Mouse (Mus musculus) forebrain, embryonic 16.5 days (tissue): ENCODE results near the gene Slc5a6. TPM values are rescaled to one million over a fixed set of nuclear protein-coding genes. Genes with fewer than 3 reads are reported as not detected.
"Not testable (repeated sequence)": the region's sequence is repeated elsewhere in the genome, so short reads cannot be mapped to it uniquely, and the experiment has no call there.

Experiments used
- ATAC-seq: fragments of 200-750 bp; cut with Nextera tagmentation; 2 replicates; pipeline ENCODE4 v1.8.0; 2017; ENCODE audit warnings: mild to moderate bottlenecking, moderate library complexity
- H3K27ac ChIP-seq: fragments of 300-500 bp; sonication (generic); 2 replicates; pipeline ENCODE4 v1.5.1; 2014; ENCODE audit warnings: low read length, control low read depth
- H3K27me3 ChIP-seq: fragments of 300-500 bp; sonication (generic); replicated peaks from 2 replicates; pipeline ENCODE4 v1.6.1; 2014; ENCODE audit warnings: low read length; ENCODE audit not compliant: control insufficient read depth, insufficient read depth
- H3K36me3 ChIP-seq: fragments of 300-500 bp; sonication (generic); 2 replicates; pipeline ENCODE4 v1.6.1; 2014; ENCODE audit not compliant: control insufficient read depth, insufficient read depth
- H3K4me1 ChIP-seq: fragments of 300-500 bp; sonication (generic); replicated peaks from 2 replicates; pipeline ENCODE4 v1.6.1; 2014; ENCODE audit warnings: low read length; ENCODE audit not compliant: control insufficient read depth, insufficient read depth
- H3K4me2 ChIP-seq: fragments of 300-500 bp; sonication (generic); 2 replicates; pipeline ENCODE4 v1.6.1; 2014; ENCODE audit warnings: mild to moderate bottlenecking, low read length, control low read depth
- H3K4me3 ChIP-seq: fragments of 300-500 bp; sonication (generic); replicated peaks from 2 replicates; pipeline ENCODE4 v1.5.1; 2014; ENCODE audit warnings: mild to moderate bottlenecking, low read length, control low read depth
- H3K9ac ChIP-seq: fragments of 300-500 bp; sonication (generic); replicated peaks from 2 replicates; pipeline ENCODE4 v1.6.1; 2014; ENCODE audit warnings: low read depth, low read length, control low read depth
- H3K9me3 ChIP-seq: fragments of 300-500 bp; sonication (generic); 2 replicates; pipeline ENCODE4 v1.6.1; 2016; ENCODE audit warnings: low read length; ENCODE audit not compliant: control insufficient read depth
- WGBS: fragments of 180-500 bp; shearing (Covaris S2); extraction: QIAGEN DNeasy Blood & Tissue Kit; methylation state at CpG from one replicate; pipeline ENCODE4 v1.1.7; 2014; 5-methylcytosine and 5-hydroxymethylcytosine counted together
- polyA plus RNA-seq: library from polyadenylated mRNA; unstranded; fragments of >200 nt; fragmentation: Nextera tagmentation; extraction: Ambion mirVana; gene quantifications from 2 replicates; pipeline ENCODE4 v1.2.1, GENCODE M21; 2015

Slc5a6 gene
- polyA plus RNA-seq, 1 experiment from 2014 or later: 18.2 TPM

DNA sequence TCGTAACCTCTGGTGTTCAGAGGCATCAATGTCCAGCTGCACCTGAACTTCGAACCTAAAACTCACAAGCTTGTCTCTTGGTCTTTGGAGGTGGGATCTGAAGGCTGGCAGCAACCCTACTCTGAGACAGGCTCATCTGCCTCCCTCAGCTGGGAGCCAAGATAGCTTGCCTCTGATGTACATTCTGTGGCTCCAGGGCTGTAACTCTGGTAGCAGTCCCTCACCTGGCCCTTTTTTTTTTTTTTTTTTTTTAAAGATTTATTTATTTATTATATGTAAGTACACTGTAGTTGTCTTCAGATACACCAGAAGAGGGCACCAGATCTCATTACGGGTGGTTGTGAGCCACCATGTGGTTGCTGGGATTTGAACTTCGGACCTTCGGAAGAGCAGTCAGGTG is 26.9 kb downstream of the Slc5a6 start:
- H3K36me3 ChIP-seq, H3K4me3 ChIP-seq, H3K27me3 ChIP-seq, H3K27ac ChIP-seq, H3K9me3 ChIP-seq, H3K4me2 ChIP-seq, ATAC-seq, H3K9ac ChIP-seq, H3K4me1 ChIP-seq: not testable (repeated sequence)
- WGBS: 90% methylated on average over 5 of the region's 5 CpGs

- 79% methylated on average over 2 of the region's 2 CpGs for WGBS
- ATAC-seq: no peak
These were observed 32.8 kb downstream of the Slc5a6 start for GRCm38 (mm10) chr5:31015913-31016312.

GRCm38 (mm10) chr5:31012737-31013136 is 36.0 kb downstream of the Slc5a6 start:
- Histone ChIP-seq H3K27ac (no peak overlapping the region), H3K4me2 (no peak overlapping the region), H3K4me3 (no peak overlapping the region), H3K4me1 (no peaks in the 10 kb centered on the region), H3K9ac (no peak overlapping the region), H3K9me3 (no peaks in the 10 kb centered on the region), H3K36me3 (no peaks in the 10 kb centered on the region), H3K27me3 (no peaks in the 10 kb centered on the region)
- WGBS: 77% methylated on average over 3 of the region's 3 CpGs
- no peak for ATAC-seq

More at GRCm38 (mm10) chr5:31015913-31016312, 32.8 kb downstream of the Slc5a6 start:
- Histone ChIP-seq H3K9me3 (no peaks in the 10 kb centered on the region), H3K4me1 (no peaks in the 10 kb centered on the region), H3K4me2 (no peak overlapping the region), H3K36me3 (no peaks in the 10 kb centered on the region), H3K4me3 (no peak overlapping the region), H3K27me3 (no peaks in the 10 kb centered on the region), H3K27ac (no peak overlapping the region), H3K9ac (no peak overlapping the region)

GRCm38 (mm10) chr5:31004184-31004583 is 44.5 kb downstream of the Slc5a6 start:
- Histone ChIP-seq H3K9ac (no peak overlapping the region), H3K27ac (no peak overlapping the region), H3K4me1 (no peaks in the 10 kb centered on the region), H3K4me2 (no peak overlapping the region), H3K9me3 (no peaks in the 10 kb centered on the region), H3K27me3 (no peaks in the 10 kb centered on the region), H3K36me3 (no peaks in the 10 kb centered on the region), H3K4me3 (no peak overlapping the region)
- WGBS: 3% methylated on average over 5 of the region's 5 CpGs
- ATAC-seq: peak; percentile 74

DNA sequence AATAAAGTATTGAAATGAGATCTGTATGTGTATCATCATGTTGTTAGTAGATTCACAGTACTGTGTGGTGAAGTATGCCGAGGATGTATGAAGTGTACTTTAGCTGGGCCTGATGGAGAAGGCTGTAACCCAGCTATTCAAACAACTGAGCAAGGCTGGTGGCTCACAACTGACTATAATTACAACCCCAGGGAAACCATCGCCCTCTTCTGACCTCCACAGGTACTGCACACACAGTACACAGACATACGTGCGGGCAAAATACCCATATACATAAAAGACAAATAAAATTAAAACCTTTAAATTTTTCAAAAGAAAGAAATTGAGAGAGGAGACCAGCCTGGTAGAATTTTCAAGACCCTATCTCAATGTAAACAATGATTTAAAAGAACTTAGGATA is 47.2 kb downstream of the Slc5a6 start:
- ATAC-seq: no peak
- H3K9me3 ChIP-seq: no peaks in the 10 kb centered on the region
- WGBS: 80% methylated on average over 4 of the region's 4 CpGs
- H3K36me3 ChIP-seq: no peaks in the 10 kb centered on the region
- H3K4me2 ChIP-seq: no peak overlapping the region
- no peak overlapping the region for H3K4me3 ChIP-seq
- no peaks in the 10 kb centered on the region for H3K4me1 ChIP-seq
- H3K27ac ChIP-seq: no peak overlapping the region
- no peak overlapping the region for H3K9ac ChIP-seq
- no peaks in the 10 kb centered on the region for H3K27me3 ChIP-seq

- H3K4me3 ChIP-seq: no peak overlapping the region
- ATAC-seq: no peak
- H3K4me1 ChIP-seq: no peaks in the 10 kb centered on the region
- H3K36me3 ChIP-seq: no peaks in the 10 kb centered on the region
- H3K27me3 ChIP-seq: no peaks in the 10 kb centered on the region
- H3K9me3 ChIP-seq: no peaks in the 10 kb centered on the region
- H3K27ac ChIP-seq: no peak overlapping the region
- H3K4me2 ChIP-seq: no peak overlapping the region
- 85% methylated on average over 2 of the region's 2 CpGs for WGBS
- no peak overlapping the region for H3K9ac ChIP-seq
These were observed 47.7 kb downstream of the Slc5a6 start for GRCm38 (mm10) chr5:31000993-31001392.

DNA sequence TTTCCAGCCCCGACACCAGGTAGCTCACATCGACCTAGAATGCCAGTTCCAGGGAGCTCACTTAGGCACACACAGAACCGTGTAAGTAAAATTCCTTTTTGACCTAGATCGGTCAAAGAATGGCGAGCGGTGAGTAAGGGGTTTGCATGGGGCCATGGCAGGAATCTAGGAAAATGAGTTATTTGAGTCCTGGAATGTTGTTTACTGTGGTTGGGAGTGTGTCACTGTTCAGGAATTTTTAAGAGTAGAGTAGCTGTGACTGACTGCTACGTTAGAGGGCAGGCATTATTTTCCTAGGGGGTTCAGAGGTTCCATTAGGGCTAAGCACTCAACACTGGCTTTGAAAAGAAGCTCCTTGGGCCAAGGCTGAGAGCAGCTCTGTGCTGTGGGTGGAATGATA is 48.6 kb downstream of the Slc5a6 start:
- WGBS: 75% methylated on average over 7 of the region's 7 CpGs
- H3K36me3 ChIP-seq: no peaks in the 10 kb centered on the region
- H3K9me3 ChIP-seq: no peaks in the 10 kb centered on the region
- no peak overlapping the region for H3K4me2 ChIP-seq
- no peaks in the 10 kb centered on the region for H3K27me3 ChIP-seq
- no peaks in the 10 kb centered on the region for H3K4me1 ChIP-seq
- no peak overlapping the region for H3K4me3 ChIP-seq
- H3K27ac ChIP-seq: no peak overlapping the region
- no peak overlapping the region for H3K9ac ChIP-seq
- ATAC-seq: no peak

GRCm38 (mm10) chr5:30999324-30999723 is 49.4 kb downstream of the Slc5a6 start:
- no peak for ATAC-seq
- Histone ChIP-seq H3K4me2 (no peak overlapping the region), H3K9me3 (no peaks in the 10 kb centered on the region), H3K4me3 (no peak overlapping the region), H3K27me3 (no peaks in the 10 kb centered on the region), H3K9ac (no peak overlapping the region), H3K36me3 (no peaks in the 10 kb centered on the region), H3K4me1 (no peaks in the 10 kb centered on the region), H3K27ac (no peak overlapping the region)
- WGBS: 62% methylated on average over 5 of the region's 5 CpGs

DNA sequence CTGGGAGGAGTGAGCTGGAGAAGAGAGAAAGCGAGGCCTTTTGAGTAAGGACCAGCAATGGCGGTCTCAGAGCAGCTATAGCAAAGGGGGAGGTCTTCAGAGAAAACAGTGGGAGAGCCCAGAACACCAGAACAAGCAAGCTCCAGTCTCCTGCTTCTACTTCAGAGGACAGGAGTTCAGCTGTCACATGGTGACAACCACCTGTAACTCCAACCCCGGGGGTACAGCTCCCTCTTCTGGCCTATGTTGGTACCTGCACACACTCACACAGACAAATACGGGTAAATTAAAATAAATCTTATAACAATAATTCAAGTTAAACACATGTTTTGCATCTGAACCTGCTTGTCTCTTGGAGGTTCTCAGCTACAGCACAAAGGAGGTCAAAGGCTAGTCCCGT is 50.4 kb downstream of the Slc5a6 start:
- Histone ChIP-seq H3K4me1 (no peaks in the 10 kb centered on the region), H3K9ac (no peak overlapping the region), H3K27ac (no peak overlapping the region), H3K36me3 (no peaks in the 10 kb centered on the region), H3K4me3 (no peak overlapping the region), H3K27me3 (no peaks in the 10 kb centered on the region), H3K4me2 (no peak overlapping the region), H3K9me3 (no peaks in the 10 kb centered on the region)
- no peak for ATAC-seq
- 23% methylated on average over 5 of the region's 5 CpGs for WGBS

- Histone ChIP-seq H3K4me2 (no peak overlapping the region), H3K27ac (no peak overlapping the region), H3K4me3 (no peak overlapping the region), H3K27me3 (no peaks in the 10 kb centered on the region), H3K9ac (no peak overlapping the region), H3K36me3 (no peaks in the 10 kb centered on the region), H3K9me3 (no peaks in the 10 kb centered on the region), H3K4me1 (no peaks in the 10 kb centered on the region)
- WGBS: 74% methylated on average over 11 of the region's 11 CpGs
- ATAC-seq: no peak
These were observed 53.7 kb downstream of the Slc5a6 start for GRCm38 (mm10) chr5:30994910-30995635.
